In the genomic region with DNA sequence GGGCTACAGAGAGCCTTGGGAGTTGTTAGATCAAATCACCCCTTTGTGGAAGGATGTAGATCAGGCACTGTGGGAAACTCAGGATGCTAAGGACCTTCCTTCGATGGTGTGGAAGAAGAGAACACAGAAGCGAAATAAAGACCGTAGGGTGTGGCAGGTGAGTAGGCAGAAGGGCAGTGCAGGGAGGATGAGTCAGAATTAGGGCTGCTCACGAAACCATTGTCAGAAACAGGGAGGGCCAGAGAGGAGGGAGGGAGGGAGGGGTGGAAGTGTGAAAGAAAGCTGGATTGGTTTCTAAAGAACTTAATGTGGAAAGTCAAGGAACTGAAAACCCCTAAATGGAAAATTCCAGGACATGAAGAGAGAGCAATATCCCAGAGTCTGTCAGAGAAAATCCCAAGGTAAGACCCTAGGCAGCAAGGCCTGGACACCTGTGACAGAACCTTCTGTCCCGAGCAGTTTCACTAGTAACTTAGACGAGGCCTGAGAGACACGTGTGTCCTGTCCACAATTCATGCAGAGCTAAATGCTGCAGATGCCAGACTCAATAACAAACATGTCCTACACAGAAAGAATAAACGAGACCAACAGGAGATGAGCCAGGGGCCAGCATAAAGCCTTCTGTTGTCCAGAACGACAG, we compare ENCODE assay signal across 27 mouse cellular contexts. TPM values are rescaled to one million over a fixed set of nuclear protein-coding genes. Genes with fewer than 3 reads are reported as not detected.
DNase-seq lines count a peak whose midpoint lies in the region; ATAC-seq and TF ChIP-seq lines count a peak whose summit lies in the region.
"Had no signal": no experiment of that assay in that cellular context is flagged by ENCODE, and none has a peak within 500 bp of the region (broad histone marks: within the 10 kb centered on the region; RNA-seq: fewer than 3 reads in every experiment).

No protein-coding gene starts in this region.

- no peaks in the 10 kb centered on the region for H3K4me1 ChIP-seq in midbrain, embryonic 11.5 days (ENCODE audit: control insufficient read depth, insufficient read depth, low read length)
- H3K4me1 ChIP-seq in midbrain, embryonic 10.5 days: peaks cover 5% of the 10 kb centered on the region
- peaks cover 25 to 60% of the 10 kb centered on the region in 2 experiments for H3K4me1 ChIP-seq in CH12.LX (ENCODE audit: control insufficient read depth in 1 of 2, insufficient read depth in 2 of 2)
- H3K4me1 ChIP-seq: heart, embryonic 13.5 days; hindbrain, embryonic 13.5 days had no signal

- H3K4me2 ChIP-seq in midbrain, embryonic 11.5 days: no peak overlapping the region
- H3K4me2 ChIP-seq in CH12.LX (ENCODE audit: insufficient read depth, low read depth, poor library complexity, severe bottlenecking): peak overlapping the region; percentile 98
- H3K4me2 ChIP-seq: embryonic facial prominence, embryonic 12.5 days; forebrain, embryonic 12.5 days; heart, embryonic 13.5 days; hindbrain, embryonic 13.5 days had no signal

- no peak overlapping the region for H3K27ac ChIP-seq in midbrain, embryonic 11.5 days (ENCODE audit: low read depth, low read length)
- no peak overlapping the region for H3K27ac ChIP-seq in midbrain, embryonic 10.5 days (replicated peaks)
- H3K27ac ChIP-seq in CH12.LX (ENCODE audit: insufficient read depth, low read depth): peak overlapping the region; percentile 87
- H3K27ac ChIP-seq: embryonic facial prominence, embryonic 12.5 days; forebrain, embryonic 12.5 days; heart, embryonic 13.5 days; hindbrain, embryonic 13.5 days; hindbrain, postnatal 0 days had no signal

- peaks cover 87% of the 10 kb centered on the region for H3K79me2 ChIP-seq in CH12.LX (replicated peaks; ENCODE audit: control insufficient read depth, extremely low read depth, insufficient read depth, poor library complexity, severe bottlenecking)

- TF ChIP-seq POLR2A in CH12.LX (IDR thresholded peaks at IDR 0.05; ENCODE audit: low read depth, low read length): no peak; the same call in 1 of the 2 replicates

- peak; percentile 35 for DNase-seq in midbrain, embryonic 11.5 days (ENCODE audit: low spot score, missing footprints)
- no peak for DNase-seq in midbrain, embryonic 10.5 days (ENCODE audit: low spot score)
- DNase-seq in A20 (ENCODE audit: low read depth, low spot score): peak; percentile 52
- no peak for DNase-seq in CH12.LX (ENCODE audit: extremely low read depth)
- DNase-seq in left cerebral cortex, adult 11 months (ENCODE audit: low spot score): no peak
- DNase-seq: adrenal gland, adult 2 months; adrenal gland, postnatal 25 days; cerebellum, adult 8-10 months; cerebellum, postnatal 14 days; forebrain, postnatal 0 days; gastrocnemius, postnatal 14 days; kidney, adult 11 months had no signal

- in situ Hi-C loops in CH12.LX (cut with MboI; ENCODE audit: low pct_ligation_motif_present, low pct_unique_long_range_greater_than_20kb, low sequenced_read_pairs): no loop called here

- ATAC-seq in midbrain, embryonic 11.5 days (ENCODE audit: low FRiP score): no peak
- no peak for ATAC-seq in erythroid progenitor cell, adult 5-6 weeks (replicated peaks; ENCODE audit: low FRiP score, poor library complexity, severe bottlenecking)
- ATAC-seq: activated CD4-positive, CD25-positive, alpha-beta regulatory T cell, adult 4 months; CD4-positive, CD25-positive, alpha-beta regulatory T cell, adult 4 months; forebrain, postnatal 0 days; hindbrain, postnatal 0 days; Patski had no signal

- H3K9ac ChIP-seq in midbrain, embryonic 11.5 days (ENCODE audit: low read length): no peak overlapping the region
- H3K9ac ChIP-seq in CH12.LX (ENCODE audit: insufficient read depth, low read depth): peak overlapping the region; percentile 97
- H3K9ac ChIP-seq: embryonic facial prominence, embryonic 12.5 days; forebrain, embryonic 12.5 days; forebrain, postnatal 0 days; heart, embryonic 13.5 days; hindbrain, embryonic 13.5 days had no signal

- dilution Hi-C loops in CH12.LX (cut with MboI; ENCODE audit: extremely low pct_ligation_motif_present, extremely low pct_unique_long_range_greater_than_20kb, low sequenced_read_pairs): no loop called here

- no peak for TF ChIP-seq CTCF in CH12.LX (conservative IDR thresholded peaks at IDR 0.05 in 1 of 2, IDR thresholded peaks at IDR 0.05 in 1 of 2; ENCODE audit: low read depth in 2 of 2, low read length in 2 of 2)

- no peak for TF ChIP-seq RAD21 in CH12.LX (IDR thresholded peaks at IDR 0.05; ENCODE audit: low read depth, low read length)

- H3K4me3 ChIP-seq in midbrain, embryonic 11.5 days (ENCODE audit: low read depth, low read length): no peak overlapping the region
- H3K4me3 ChIP-seq in midbrain, embryonic 10.5 days: no peak overlapping the region
- H3K4me3 ChIP-seq in CH12.LX (replicated peaks in 1 of 3; ENCODE audit: low read depth in 2 of 3, low read length in 2 of 3, poor library complexity in 1 of 3): peak overlapping the region; percentile 66 to 93 (median 77)
- H3K4me3 ChIP-seq: embryonic facial prominence, embryonic 12.5 days; forebrain, embryonic 12.5 days; heart, embryonic 13.5 days; hindbrain, embryonic 13.5 days had no signal

- no peaks in the 10 kb centered on the region for H3K9me3 ChIP-seq in midbrain, embryonic 11.5 days (ENCODE audit: control insufficient read depth, low read length)
- no peaks in the 10 kb centered on the region for H3K9me3 ChIP-seq in midbrain, embryonic 10.5 days (replicated peaks)
- H3K9me3 ChIP-seq in CH12.LX (replicated peaks; ENCODE audit: low read length): no peaks in the 10 kb centered on the region
- H3K9me3 ChIP-seq: embryonic facial prominence, embryonic 12.5 days; forebrain, embryonic 12.5 days; heart, embryonic 13.5 days; hindbrain, embryonic 13.5 days had no signal

- no peaks in the 10 kb centered on the region for H3K27me3 ChIP-seq in midbrain, embryonic 11.5 days (ENCODE audit: control insufficient read depth, insufficient read depth, low read length)
- no peaks in the 10 kb centered on the region for H3K27me3 ChIP-seq in midbrain, embryonic 10.5 days (ENCODE audit: low read depth, poor library complexity, severe bottlenecking)
- H3K27me3 ChIP-seq in CH12.LX (replicated peaks): no peaks in the 10 kb centered on the region
- H3K27me3 ChIP-seq: embryonic facial prominence, embryonic 12.5 days; forebrain, embryonic 12.5 days; heart, embryonic 13.5 days; Patski had no signal

- 79% methylated on average over 9 of the region's 9 CpGs for WGBS in midbrain, embryonic 11.5 days
- WGBS in midbrain, embryonic 10.5 days: 85% methylated on average over 9 of the region's 9 CpGs

- no peaks in the 10 kb centered on the region for H3K36me3 ChIP-seq in midbrain, embryonic 11.5 days (ENCODE audit: control insufficient read depth, insufficient read depth, low read length)
- no peaks in the 10 kb centered on the region for H3K36me3 ChIP-seq in midbrain, embryonic 10.5 days
- peaks cover 19 to 49% of the 10 kb centered on the region in 2 experiments for H3K36me3 ChIP-seq in CH12.LX (replicated peaks in 1 of 2; ENCODE audit: control insufficient read depth in 1 of 2, insufficient read depth in 1 of 2, low read length in 1 of 2)
- H3K36me3 ChIP-seq: embryonic facial prominence, embryonic 12.5 days; forebrain, embryonic 12.5 days; heart, embryonic 13.5 days; hindbrain, embryonic 13.5 days had no signal

- peak; percentile 67 for TF ChIP-seq EP300 in CH12.LX (IDR thresholded peaks at IDR 0.05; ENCODE audit: low read length)

TF ChIP-seq in CH12.LX, 34 proteins besides CTCF, POLR2A, EP300 and RAD21 (continues in another document):
- TF ChIP-seq NELFE (IDR thresholded peaks at IDR 0.05; ENCODE audit: low read depth, low read length) (no peak), ELF1 (IDR thresholded peaks at IDR 0.05; ENCODE audit: low read depth, low read length) (no peak), PAX5 (IDR thresholded peaks at IDR 0.05; ENCODE audit: low read length) (no peak), TBP (conservative IDR thresholded peaks at IDR 0.05; ENCODE audit: low read depth, low read length) (0 out of 2 replicates have a peak, but pooled peaks have one; percentile 29), MEF2A (IDR thresholded peaks at IDR 0.05; ENCODE audit: borderline replicate concordance, low read depth, low read length) (no peak), ZKSCAN1 (IDR thresholded peaks at IDR 0.05; ENCODE audit: borderline replicate concordance, low read depth, low read length) (no peak), MAZ (IDR thresholded peaks at IDR 0.05; ENCODE audit: low read depth, low read length) (peak; percentile 50; the same call in 1 of the 2 replicates), IRF4 (IDR thresholded peaks at IDR 0.05; ENCODE audit: low read depth, low read length) (peak; percentile 32), ZC3H11A (IDR thresholded peaks at IDR 0.05; ENCODE audit: low read depth, low read length) (no peak), KAT2A (IDR thresholded peaks at IDR 0.05; ENCODE audit: insufficient replicate concordance, low read length) (no peak), MYC (IDR thresholded peaks at IDR 0.05; ENCODE audit: low read depth, low read length) (peak; percentile 87), MXI1 (IDR thresholded peaks at IDR 0.05; ENCODE audit: low read depth, low read length) (peak; percentile 93), BHLHE40 (IDR thresholded peaks at IDR 0.05; ENCODE audit: low read depth, low read length) (peak; percentile 89), MAX (IDR thresholded peaks at IDR 0.05; ENCODE audit: low read length) (peak; percentile 92), UBTF (IDR thresholded peaks at IDR 0.05; ENCODE audit: low read depth, low read length) (no peak), USF2 (conservative IDR thresholded peaks at IDR 0.05; ENCODE audit: low read depth, low read length) (no peak)

RNA-seq across cellular contexts. Expression of a gene that starts 4.3 kb away (rescaled TPM):
- 0.19 and 0.56 TPM in 2 replicates for polyA plus RNA-seq in midbrain, embryonic 11.5 days (2014; fragmentation: Nextera tagmentation; extraction: Ambion mirVana)
- 0.14 and 0.43 TPM in 2 replicates for polyA plus RNA-seq in midbrain, embryonic 10.5 days (2016; fragmentation: Nextera tagmentation; extraction: Ambion mirVana)
- total RNA-seq in CH12.LX (2012; rRNA removed): 86.8 and 142 TPM in 2 replicates
- 101 and 108 TPM in 2 replicates for total RNA-seq in CH12.LX (2014; rRNA removed)
- polyA plus RNA-seq in CH12.LX (2012; ENCODE audit: insufficient read length, low read depth): 259 and 284 TPM in 2 replicates
- total RNA-seq in erythroid progenitor cell, adult 5-6 weeks (2015; ENCODE audit: low replicate concordance): 18.9 and 22.3 TPM in 2 replicates
- total RNA-seq in erythroid progenitor cell, adult 5-6 weeks (2017; ENCODE audit: low replicate concordance): 5.2 and 5.6 TPM in 2 replicates
- total RNA-seq: MEL had no signal

RNA-seq across cellular contexts. Expression of a gene that starts 39.0 kb away (rescaled TPM):
- 0.14 TPM in 1 of 2 replicates, not detected in the other for polyA plus RNA-seq in midbrain, embryonic 11.5 days (2014; fragmentation: Nextera tagmentation; extraction: Ambion mirVana)
- polyA plus RNA-seq in midbrain, embryonic 10.5 days (2016; fragmentation: Nextera tagmentation; extraction: Ambion mirVana): 0.09 TPM in 1 of 2 replicates, not detected in the other
- total RNA-seq in CH12.LX (2012; rRNA removed) (0.13 TPM in 1 of 2 replicates, not detected in the other), CH12.LX (2014; rRNA removed) (not detected in 2 replicates)
- polyA plus RNA-seq in CH12.LX (2012; ENCODE audit: insufficient read length, low read depth): not detected in 2 replicates
- 7.6 and 17.2 TPM in 2 replicates for total RNA-seq in erythroid progenitor cell, adult 5-6 weeks (2015; ENCODE audit: low replicate concordance)
- 9.7 and 11.7 TPM in 2 replicates for total RNA-seq in erythroid progenitor cell, adult 5-6 weeks (2017; ENCODE audit: low replicate concordance)
- total RNA-seq: adrenal gland, adult 2 months; adrenal gland, postnatal 25 days; gastrocnemius, adult 18-20 months; gastrocnemius, postnatal 14 days; heart, adult 8-10 months; hindbrain, postnatal 0 days; MEL had no signal
- polyA plus RNA-seq: adrenal gland, adult 2 months; cortical plate, adult 2 months; embryonic facial prominence, embryonic 12.5 days; forebrain, embryonic 12.5 days; heart, embryonic 13.5 days; heart, postnatal 0 days; hindbrain, embryonic 13.5 days; intestine, embryonic 14.5 days had no signal

Comparison
In these comparisons a context has a peak if more than half of its experiments do, and no peak if none do; other contexts are left out.
1. DNase-seq: peak in midbrain, embryonic 11.5 days (single experiment) and A20 (single experiment); none in midbrain, embryonic 10.5 days (single experiment), CH12.LX (single experiment) and left cerebral cortex, adult 11 months (single experiment).
2. H3K4me3 ChIP-seq: peak in CH12.LX (3 of 3); none in midbrain, embryonic 11.5 days (single experiment) and midbrain, embryonic 10.5 days (single experiment).
3. RNA of a gene that starts 4.3 kb away (polyA plus RNA-seq): 259 to 284 TPM in CH12.LX; 0.19 to 0.56 TPM in midbrain, embryonic 11.5 days and 0.14 to 0.43 TPM in midbrain, embryonic 10.5 days; every median in the first group is over 100 times any median in the second.